Mouse (Mus musculus) hindbrain, embryonic 11.5 days (tissue): ENCODE data around the gene Nubpl. TPM values are rescaled to one million over a fixed set of nuclear protein-coding genes. Genes with fewer than 3 reads are reported as not detected.

Source experiments
- ATAC-seq: fragments of 200-750 bp; cut with Nextera tagmentation; 2 replicates; pipeline ENCODE4 v1.8.0; 2017; ENCODE audit warnings: mild to moderate bottlenecking, moderate TSS enrichment, moderate library complexity; ENCODE audit not compliant: low FRiP score
- DNase-seq: peaks from one replicate; pipeline ENCODE4 v3.0.0-alpha.2; 2015; ENCODE audit warnings: low spot score
- H3K27ac ChIP-seq: fragments of 300-500 bp; sonication (generic); 2 replicates; pipeline ENCODE4 v1.5.1; 2014; ENCODE audit warnings: mild to moderate bottlenecking, low read depth, low read length
- H3K27me3 ChIP-seq: fragments of 300-500 bp; sonication (generic); 2 replicates; pipeline ENCODE4 v1.6.1; 2014; ENCODE audit warnings: mild to moderate bottlenecking, low read length, moderate library complexity, mixed read lengths; ENCODE audit not compliant: control insufficient read depth, insufficient read depth
- H3K36me3 ChIP-seq: fragments of 300-500 bp; sonication (generic); 2 replicates; pipeline ENCODE4 v1.6.1; 2014; ENCODE audit warnings: mild to moderate bottlenecking, low read length, moderate library complexity, mixed read lengths; ENCODE audit not compliant: control insufficient read depth, insufficient read depth
- H3K4me1 ChIP-seq: fragments of 300-500 bp; sonication (generic); replicated peaks from 2 replicates; pipeline ENCODE4 v1.6.1; 2014; ENCODE audit warnings: low read length, mixed read lengths; ENCODE audit not compliant: control insufficient read depth, insufficient read depth
- H3K4me2 ChIP-seq: fragments of 300-500 bp; sonication (generic); replicated peaks from 2 replicates; pipeline ENCODE4 v1.6.1; 2014; ENCODE audit warnings: mild to moderate bottlenecking, low read depth, low read length
- H3K4me3 ChIP-seq: fragments of 300-500 bp; sonication (generic); 2 replicates; pipeline ENCODE4 v1.5.1; 2014; ENCODE audit warnings: low read depth, low read length
- H3K9ac ChIP-seq: fragments of 300-500 bp; sonication (generic); 2 replicates; pipeline ENCODE4 v1.6.1; 2014; ENCODE audit warnings: low read depth, low read length
- H3K9me3 ChIP-seq: fragments of 300-500 bp; sonication (generic); 2 replicates; pipeline ENCODE4 v1.6.1; 2016; ENCODE audit warnings: low read length; ENCODE audit not compliant: control insufficient read depth
- WGBS: fragments of 180-500 bp; shearing (Covaris S2); extraction: QIAGEN DNeasy Blood & Tissue Kit; methylation state at CpG from one replicate; pipeline ENCODE4 v1.1.7; 2014; 5-methylcytosine and 5-hydroxymethylcytosine counted together
- polyA plus RNA-seq: library from polyadenylated mRNA; unstranded; fragments of >200 nt; fragmentation: Nextera tagmentation; extraction: Ambion mirVana; gene quantifications from 2 replicates; pipeline ENCODE4 v1.2.1, GENCODE M21; 2014

The Nubpl gene
- polyA plus RNA-seq, 1 experiment from 2014 or later = 11.4 TPM

DNA sequence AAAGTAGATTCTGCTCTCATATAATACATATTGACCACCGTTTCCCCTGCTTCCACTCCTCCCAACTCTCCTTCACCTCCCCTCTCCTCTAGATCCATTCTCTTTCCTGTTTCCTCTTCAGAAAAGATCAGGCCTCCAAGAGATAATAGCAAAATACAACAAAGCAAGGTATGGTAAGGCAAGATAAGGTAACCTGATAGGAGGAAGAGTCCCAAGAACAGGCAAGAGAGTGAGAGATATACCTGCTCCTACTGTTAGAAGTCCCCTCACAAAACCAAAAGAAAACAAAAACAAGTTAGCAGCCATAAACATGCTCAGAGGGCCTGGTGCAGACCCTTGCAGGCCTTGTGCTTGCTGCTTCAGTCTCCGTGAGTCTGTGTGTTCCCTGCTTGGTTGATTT is 49.1 kb downstream of the Nubpl start:
- no peak for ATAC-seq

DNA sequence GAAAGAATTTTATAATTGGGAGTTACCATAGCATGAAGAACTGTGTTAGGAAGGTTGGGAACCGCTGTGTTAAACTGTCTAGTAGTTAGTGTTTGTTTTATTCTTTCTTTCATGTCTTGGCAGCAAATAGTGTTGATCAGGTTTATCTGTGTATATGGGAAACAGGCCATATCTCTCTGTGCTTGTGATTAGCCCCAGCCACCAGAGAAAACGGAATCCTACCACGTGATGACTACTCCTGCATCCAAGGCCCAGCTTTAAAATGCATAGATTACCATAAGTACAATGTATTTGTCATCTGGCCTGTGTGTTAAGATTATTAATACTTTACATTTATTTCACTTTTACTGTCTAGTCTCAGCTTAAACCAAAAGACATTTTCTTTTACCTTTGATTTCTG is 51.9 kb downstream of the Nubpl start:
- no peak overlapping the region for H3K4me3 ChIP-seq
- H3K4me2 ChIP-seq = no peak overlapping the region
- H3K36me3 ChIP-seq = no peaks in the 10 kb centered on the region
- H3K9ac ChIP-seq = no peak overlapping the region
- no peaks in the 10 kb centered on the region for H3K9me3 ChIP-seq
- no peaks in the 10 kb centered on the region for H3K4me1 ChIP-seq
- H3K27me3 ChIP-seq = no peaks in the 10 kb centered on the region
- 89% methylated on average over 3 of the region's 3 CpGs for WGBS
- DNase-seq = no peak
- ATAC-seq = no peak
- H3K27ac ChIP-seq = no peak overlapping the region

More for the DNA sequence above, 49.1 kb downstream of the Nubpl start:
- no peaks in the 10 kb centered on the region for H3K36me3 ChIP-seq
- H3K4me3 ChIP-seq = no peak overlapping the region
- H3K4me1 ChIP-seq = no peaks in the 10 kb centered on the region
- H3K27me3 ChIP-seq = no peaks in the 10 kb centered on the region
- H3K9me3 ChIP-seq = no peaks in the 10 kb centered on the region
- H3K27ac ChIP-seq = no peak overlapping the region
- 91% methylated on average over 2 of the region's 2 CpGs for WGBS
- DNase-seq = no peak
- no peak overlapping the region for H3K9ac ChIP-seq
- H3K4me2 ChIP-seq = no peak overlapping the region

DNA sequence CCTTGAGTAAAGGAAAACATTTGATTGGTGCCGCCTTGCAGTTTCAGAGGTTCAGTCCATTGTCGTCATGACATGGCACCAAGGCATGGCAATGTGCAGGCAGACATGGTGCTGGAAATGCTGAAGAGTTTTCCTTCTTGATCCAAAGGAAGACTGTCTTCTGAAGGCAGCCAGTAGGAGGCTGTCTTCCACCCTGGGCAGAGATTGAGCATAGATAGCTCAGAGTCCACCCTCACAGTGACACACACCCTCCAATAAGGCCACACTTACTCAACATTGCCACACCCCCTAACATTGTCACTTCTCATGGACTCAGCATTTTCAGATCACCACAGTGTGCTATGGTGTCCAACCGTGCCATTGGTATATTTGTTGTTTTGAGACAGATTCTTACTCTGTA is 54.5 kb downstream of the Nubpl start:
- ATAC-seq (no peak), DNase-seq (no peak)
- Histone ChIP-seq H3K27me3 (no peaks in the 10 kb centered on the region), H3K36me3 (no peaks in the 10 kb centered on the region), H3K9me3 (no peaks in the 10 kb centered on the region), H3K27ac (no peak overlapping the region), H3K4me1 (no peaks in the 10 kb centered on the region), H3K4me2 (no peak overlapping the region), H3K9ac (no peak overlapping the region), H3K4me3 (no peak overlapping the region)
- 96% methylated on average over 3 of the region's 3 CpGs for WGBS

DNA sequence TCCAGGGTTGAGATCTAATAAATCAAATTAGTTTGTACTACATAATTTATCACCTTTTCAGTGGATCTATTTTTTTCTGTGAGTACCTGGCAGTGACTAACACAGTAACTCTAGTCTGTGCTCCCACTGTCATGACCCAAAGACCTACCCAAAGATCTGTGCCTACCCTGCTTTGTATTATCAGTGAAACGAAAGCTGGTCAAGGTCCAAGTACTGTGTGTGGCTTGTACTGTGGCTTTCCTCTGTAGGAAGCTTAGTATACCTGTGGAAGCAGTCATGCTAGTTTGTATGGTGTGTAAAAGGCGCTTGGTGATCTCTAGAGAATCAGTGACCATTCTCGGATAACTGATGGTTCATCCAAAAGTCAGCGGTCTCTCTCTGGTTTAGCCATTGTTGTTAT is 57.4 kb downstream of the Nubpl start:
- no peak overlapping the region for H3K4me2 ChIP-seq
- H3K9ac ChIP-seq = no peak overlapping the region
- no peak overlapping the region for H3K4me3 ChIP-seq
- ATAC-seq (no peak), DNase-seq (no peak)
- H3K36me3 ChIP-seq = no peaks in the 10 kb centered on the region
- 91% methylated on average over 4 of the region's 4 CpGs for WGBS
- H3K27ac ChIP-seq = no peak overlapping the region
- no peaks in the 10 kb centered on the region for H3K27me3 ChIP-seq
- no peaks in the 10 kb centered on the region for H3K9me3 ChIP-seq
- no peaks in the 10 kb centered on the region for H3K4me1 ChIP-seq

DNA sequence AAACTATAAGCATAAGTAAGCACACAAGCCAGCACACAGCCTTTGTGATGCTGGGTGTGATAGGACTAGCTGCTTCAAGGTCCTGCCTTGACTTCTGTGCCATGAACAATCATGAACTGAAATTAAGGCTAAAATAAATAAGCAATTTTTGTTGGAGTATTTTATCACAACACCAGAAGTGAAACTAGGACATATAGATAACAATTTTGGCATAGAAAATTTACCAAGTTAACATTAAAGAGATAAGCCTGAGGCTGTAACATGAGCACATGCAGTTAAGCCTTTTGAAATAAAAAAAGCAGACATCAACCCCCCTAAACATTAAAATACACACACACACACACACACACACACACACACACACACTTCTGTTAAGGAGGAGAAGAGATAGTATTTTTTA is 66.9 kb downstream of the Nubpl start:
- no peak for DNase-seq
- Histone ChIP-seq H3K4me1 (no peaks in the 10 kb centered on the region), H3K36me3 (no peaks in the 10 kb centered on the region), H3K27me3 (no peaks in the 10 kb centered on the region), H3K27ac (no peak overlapping the region), H3K4me3 (no peak overlapping the region), H3K9ac (no peak overlapping the region), H3K4me2 (no peak overlapping the region), H3K9me3 (no peaks in the 10 kb centered on the region)
- no peak for ATAC-seq

DNA sequence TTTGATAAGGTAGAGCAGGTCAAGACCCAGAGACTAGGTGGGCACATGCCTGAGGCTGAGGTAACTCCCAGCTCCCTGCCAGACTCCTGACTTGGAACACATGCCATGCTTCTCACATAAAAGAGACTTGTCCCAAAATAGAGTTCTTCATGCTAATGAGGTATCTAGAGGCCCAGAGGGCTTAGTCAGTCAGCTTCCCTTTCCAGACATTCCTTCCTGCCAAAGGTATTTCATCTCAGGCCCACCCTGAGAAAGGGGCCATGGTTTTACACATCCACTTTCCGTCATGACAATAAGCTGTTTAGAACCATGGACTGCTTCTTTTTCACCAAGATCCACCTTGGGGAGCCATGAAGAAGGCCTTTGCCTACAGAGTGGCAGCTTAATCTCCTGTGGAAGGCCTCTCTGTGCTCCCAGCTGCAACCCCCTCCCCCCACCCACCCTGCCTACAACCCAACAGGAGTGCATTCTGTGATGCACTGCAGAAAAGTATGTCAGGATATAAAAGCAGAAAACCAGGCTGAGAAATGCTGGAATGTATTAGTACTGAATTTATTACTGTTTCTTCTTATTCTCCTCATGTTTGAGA is 88.8 kb downstream of the Nubpl start:
- H3K27ac ChIP-seq = no peak overlapping the region
- ATAC-seq (no peak), DNase-seq (peak; percentile 4)
- WGBS = 54% methylated on average over 1 of the region's 1 CpGs
- no peaks in the 10 kb centered on the region for H3K36me3 ChIP-seq
- no peaks in the 10 kb centered on the region for H3K4me1 ChIP-seq
- H3K4me2 ChIP-seq = no peak overlapping the region
- no peak overlapping the region for H3K4me3 ChIP-seq
- H3K27me3 ChIP-seq = no peaks in the 10 kb centered on the region
- no peaks in the 10 kb centered on the region for H3K9me3 ChIP-seq
- H3K9ac ChIP-seq = no peak overlapping the region

DNA sequence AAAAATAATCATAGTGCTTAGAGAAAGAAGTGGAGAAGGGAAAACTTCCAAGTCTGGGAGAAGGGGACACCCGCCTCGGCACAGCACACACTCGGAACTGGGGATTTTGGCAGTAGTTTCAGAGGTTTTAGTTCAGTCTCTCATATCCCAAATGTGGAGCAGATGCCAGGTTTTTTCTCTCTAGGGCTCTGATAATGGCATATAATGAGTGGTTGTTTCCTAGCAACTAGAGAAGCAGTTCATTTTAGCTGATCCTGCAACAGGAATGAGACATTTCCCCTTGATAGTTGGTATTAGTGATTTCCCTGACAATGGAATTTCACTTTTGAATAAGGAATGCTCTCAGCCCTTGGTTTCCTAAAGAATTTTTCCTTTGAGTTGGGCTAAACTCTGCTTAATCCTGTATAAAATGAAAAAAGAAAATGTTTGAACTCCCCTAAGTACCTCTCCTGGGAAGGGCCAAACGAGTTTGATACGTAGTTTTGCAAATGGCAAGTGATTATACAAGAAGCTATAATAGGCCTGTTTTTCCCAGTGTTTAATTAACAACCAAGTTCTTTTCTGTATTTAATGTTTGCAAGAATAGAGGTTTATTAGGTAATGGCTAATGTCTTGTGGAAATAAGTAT is 89.5 kb downstream of the Nubpl start:
- Histone ChIP-seq H3K9ac (no peak overlapping the region), H3K27me3 (no peaks in the 10 kb centered on the region), H3K9me3 (no peaks in the 10 kb centered on the region), H3K27ac (no peak overlapping the region), H3K4me3 (no peak overlapping the region), H3K4me2 (no peak overlapping the region), H3K36me3 (no peaks in the 10 kb centered on the region), H3K4me1 (no peaks in the 10 kb centered on the region)
- WGBS = 60% methylated on average over 5 of the region's 5 CpGs
- ATAC-seq (no peak), DNase-seq (no peak)

DNA sequence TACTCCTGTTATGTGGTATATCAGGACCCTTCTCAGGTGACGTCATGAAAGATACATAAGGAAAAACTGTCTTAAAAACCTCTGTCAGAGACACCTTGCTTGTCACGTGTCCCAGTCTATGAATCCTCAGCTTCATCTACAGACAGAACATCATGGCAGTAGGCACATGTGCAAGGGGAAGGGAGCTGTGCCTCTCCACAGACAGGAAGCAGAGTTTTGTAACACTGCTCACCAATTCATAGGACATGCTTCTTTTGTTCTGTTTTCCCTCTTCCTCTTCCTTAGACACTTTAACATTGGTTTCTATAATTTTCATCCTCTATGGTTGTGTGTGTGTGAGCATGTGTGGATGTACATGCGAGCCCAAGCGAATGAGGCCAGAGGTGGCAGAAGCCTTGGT is 100.9 kb downstream of the Nubpl start:
- ATAC-seq (no peak), DNase-seq (no peak)
- Histone ChIP-seq H3K4me3 (no peak overlapping the region), H3K36me3 (no peaks in the 10 kb centered on the region), H3K4me1 (no peaks in the 10 kb centered on the region), H3K9ac (no peak overlapping the region), H3K9me3 (no peaks in the 10 kb centered on the region), H3K4me2 (no peak overlapping the region), H3K27me3 (no peaks in the 10 kb centered on the region), H3K27ac (no peak overlapping the region)
- WGBS = 79% methylated on average over 4 of the region's 4 CpGs

DNA sequence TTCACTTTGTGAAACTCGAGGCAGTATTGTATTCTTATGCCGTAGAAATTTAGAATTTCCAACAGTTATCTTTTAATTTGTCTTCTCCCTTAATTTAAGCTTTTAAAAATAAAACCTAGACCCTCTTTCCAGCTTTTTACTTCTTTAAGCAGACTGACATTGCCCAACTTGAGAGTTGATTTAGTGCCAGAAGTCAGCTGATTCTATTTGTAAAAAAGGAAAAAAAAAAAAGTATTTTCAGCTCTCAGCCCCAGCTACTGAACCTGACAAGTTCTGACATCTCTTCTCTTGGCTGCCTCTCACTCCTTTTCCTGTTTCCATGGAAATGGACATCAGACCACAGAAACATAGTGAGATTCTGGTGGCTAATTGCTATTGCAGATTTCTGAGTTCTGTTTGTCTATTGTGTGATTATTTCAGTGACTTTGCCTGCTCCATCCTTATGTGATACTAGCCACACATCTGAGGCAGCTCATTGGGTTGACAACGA is 111.6 kb downstream of the Nubpl start:
- no peak for ATAC-seq

More for the DNA sequence above, 111.6 kb downstream of the Nubpl start:
- H3K9me3 ChIP-seq = no peaks in the 10 kb centered on the region
- H3K4me3 ChIP-seq = no peak overlapping the region
- WGBS = 95% methylated on average over 3 of the region's 3 CpGs
- no peak overlapping the region for H3K27ac ChIP-seq
- H3K4me2 ChIP-seq = no peak overlapping the region
- no peak for DNase-seq
- no peak overlapping the region for H3K9ac ChIP-seq
- H3K27me3 ChIP-seq = no peaks in the 10 kb centered on the region
- no peaks in the 10 kb centered on the region for H3K4me1 ChIP-seq
- H3K36me3 ChIP-seq = no peaks in the 10 kb centered on the region
